Mouse (Mus musculus) adipose tissue, adult 10 weeks (tissue): ENCODE measurements around the gene Pitpnm3. TPM values are rescaled to one million over a fixed set of nuclear protein-coding genes. Genes with fewer than 3 reads are reported as not detected.

Source experiments
- polyA plus RNA-seq: library from polyadenylated mRNA; stranded (reverse); fragments of 350-450 nt; fragmentation: Illumina TruSeq; extraction: RNeasy Lipid Tissue Mini Kit (QIAGEN cat#74804); gene quantifications from one replicate; pipeline ENCODE4 v1.2.3, GENCODE M21; 2014; ENCODE audit warnings: low read depth, low replicate concordance

The Pitpnm3 gene
- 2.4 TPM for polyA plus RNA-seq

GRCm38 (mm10) chr11:72135383-72136158 is at the start of gene Pitpnm3:
TSS of gene Pitpnm3 (minus strand) at chr11:72135778.

GRCm38 (mm10) chr11:72041768-72042607 is 93.6 kb downstream of the Pitpnm3 start, which contains the start of gene Pimreg:
TSS of gene Pimreg (plus strand) at chr11:72042032.

GRCm38 (mm10) chr11:72037409-72037808 is 98.2 kb downstream of the Pitpnm3 start, which contains the start of gene Aipl1:
TSS of gene Aipl1 (minus strand) at chr11:72037509.

Other genes with a start within 250 kb of the Pitpnm3 start
- gene Aipl1, start 98.3 kb downstream of the Pitpnm3 start, polyA plus RNA-seq = 0.17 TPM
- gene Pimreg, start 93.7 kb downstream of the Pitpnm3 start, polyA plus RNA-seq = 0.40 TPM
- 0.62 TPM for gene Gm43951, start 71.1 kb upstream of the Pitpnm3 start, polyA plus RNA-seq
- gene 4933427D14Rik, start 71.7 kb upstream of the Pitpnm3 start, polyA plus RNA-seq = 10.2 TPM
- gene Txndc17, start 71.8 kb upstream of the Pitpnm3 start, polyA plus RNA-seq = 128 TPM
- 15.8 TPM for gene Med31, start 79.8 kb upstream of the Pitpnm3 start, polyA plus RNA-seq
- gene Slc13a5, start 131.4 kb upstream of the Pitpnm3 start, polyA plus RNA-seq = 0.65 TPM
- gene Xaf1, start 165.9 kb upstream of the Pitpnm3 start, polyA plus RNA-seq = 23.9 TPM
- 0.93 TPM for gene Fbxo39, start 178.7 kb upstream of the Pitpnm3 start, polyA plus RNA-seq
- gene Tekt1, start 226.7 kb upstream of the Pitpnm3 start, polyA plus RNA-seq = 11.9 TPM